Mouse (Mus musculus): Measurements from ENCODE around the gene Wfikkn1. TPM values are rescaled to one million over a fixed set of nuclear protein-coding genes. Genes with fewer than 3 reads are reported as not detected.

Gene Wfikkn1
- polyA plus RNA-seq, 1 experiment from 2014 or later = 0.36 TPM

DNA sequence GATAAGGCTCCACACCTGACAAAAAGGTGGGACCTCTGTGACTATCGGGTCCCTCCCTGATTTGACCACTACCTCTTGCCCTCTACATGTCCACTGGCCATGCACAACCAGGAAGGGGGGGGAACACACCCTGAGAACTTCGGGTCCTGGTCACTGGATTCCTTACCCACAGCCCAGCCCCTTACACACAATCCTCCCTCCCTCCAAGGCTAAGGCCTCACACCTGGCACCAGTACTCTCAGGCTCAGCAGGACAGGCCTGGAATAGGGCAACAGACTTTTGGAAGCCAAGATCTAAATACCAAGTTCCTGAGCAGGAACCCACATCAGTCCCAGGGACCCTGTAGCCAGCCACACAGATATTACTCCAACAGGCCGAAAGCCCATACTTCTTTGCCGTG, 41.8 kb downstream of the Wfikkn1 start:
- Histone ChIP-seq H3K4me2 (replicated peaks) (no peak overlapping the region), H3K4me3 (replicated peaks) (no peak overlapping the region), H3K36me3 (peaks cover 21% of the 10 kb centered on the region), H3K4me1 (replicated peaks) (peaks cover 63% of the 10 kb centered on the region), H3K9me3 (no peaks in the 10 kb centered on the region), H3K9ac (no peak overlapping the region), H3K27me3 (replicated peaks) (no peaks in the 10 kb centered on the region), H3K27ac (no peak overlapping the region)
- no peak for ATAC-seq
- 84% methylated on average over 4 of the region's 4 CpGs for WGBS

DNA sequence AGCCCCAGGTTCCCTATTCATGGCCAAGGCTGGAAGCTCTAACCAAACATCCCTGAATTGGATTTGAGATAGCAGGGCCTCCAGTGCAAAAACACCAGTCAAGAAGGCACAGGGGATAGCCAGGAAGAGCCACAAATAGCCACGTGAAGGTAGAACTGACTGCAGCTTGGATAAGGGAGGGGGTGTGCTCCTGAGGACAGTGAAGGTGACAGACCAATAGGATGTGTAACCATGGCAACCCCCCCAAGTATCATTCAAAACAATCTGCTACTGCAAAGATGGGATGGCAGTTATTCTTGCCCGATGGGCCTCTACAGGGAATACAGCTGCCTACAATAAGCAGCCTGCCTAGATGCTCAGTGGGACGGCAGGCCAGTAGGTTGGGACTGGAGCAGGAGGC, 43.1 kb downstream of the Wfikkn1 start:
- no peak overlapping the region for H3K9ac ChIP-seq
- peaks cover 21% of the 10 kb centered on the region for H3K36me3 ChIP-seq
- H3K27ac ChIP-seq = peak overlapping the region; percentile 22; the same call in 1 of the 2 replicates
- H3K27me3 ChIP-seq (replicated peaks) = no peaks in the 10 kb centered on the region
- no peak for ATAC-seq
- H3K4me1 ChIP-seq (replicated peaks) = peaks cover 52% of the 10 kb centered on the region
- H3K4me3 ChIP-seq (replicated peaks) = no peak overlapping the region
- peak overlapping the region; percentile 91 for H3K4me2 ChIP-seq (replicated peaks)
- H3K9me3 ChIP-seq = no peaks in the 10 kb centered on the region
- 50% methylated on average over 3 of the region's 3 CpGs for WGBS

DNA sequence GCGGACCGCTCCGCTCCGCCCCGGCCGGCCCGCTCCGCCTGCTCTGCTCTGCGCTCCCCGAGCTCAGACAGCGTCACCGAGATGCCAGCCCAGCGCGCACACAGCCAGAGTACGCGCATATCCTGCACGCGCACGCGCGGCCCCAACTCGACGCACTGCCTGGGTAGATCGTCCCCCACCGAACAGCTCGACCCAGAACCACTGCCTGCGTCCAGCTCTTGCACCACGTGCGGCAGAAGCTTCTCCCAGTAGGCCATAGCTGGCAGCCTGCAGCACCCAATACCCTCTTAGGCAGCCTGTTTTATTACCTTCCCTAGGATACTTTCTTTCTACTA, 43.6 kb downstream of the Wfikkn1 start, which contains the start of gene Rhbdl1:
Gene Rhbdl1, minus strand, starts transcription at position 220 of the 335 bp plus-strand sequence.
- peak within 1 kb of the TSS; percentile 34 for H3K4me3 ChIP-seq (replicated peaks)
- peak within 1 kb of the TSS; percentile 27; the same call in 1 of the 2 replicates for H3K27ac ChIP-seq
- H3K27me3 ChIP-seq (replicated peaks) = no peaks in the 10 kb centered on the region
- no peaks in the 10 kb centered on the region for H3K9me3 ChIP-seq
- 1% methylated on average over 29 of the region's 29 CpGs for WGBS
- peaks cover 50% of the 10 kb centered on the region for H3K4me1 ChIP-seq (replicated peaks)
- peak within 1 kb of the TSS; percentile 91 for H3K4me2 ChIP-seq (replicated peaks)
- peak within 1 kb of the TSS; percentile 50 for H3K9ac ChIP-seq
- H3K36me3 ChIP-seq = peaks cover 17% of the 10 kb centered on the region
- ATAC-seq = 0 out of 2 replicates have a peak, but pooled peaks have one; percentile 4

DNA sequence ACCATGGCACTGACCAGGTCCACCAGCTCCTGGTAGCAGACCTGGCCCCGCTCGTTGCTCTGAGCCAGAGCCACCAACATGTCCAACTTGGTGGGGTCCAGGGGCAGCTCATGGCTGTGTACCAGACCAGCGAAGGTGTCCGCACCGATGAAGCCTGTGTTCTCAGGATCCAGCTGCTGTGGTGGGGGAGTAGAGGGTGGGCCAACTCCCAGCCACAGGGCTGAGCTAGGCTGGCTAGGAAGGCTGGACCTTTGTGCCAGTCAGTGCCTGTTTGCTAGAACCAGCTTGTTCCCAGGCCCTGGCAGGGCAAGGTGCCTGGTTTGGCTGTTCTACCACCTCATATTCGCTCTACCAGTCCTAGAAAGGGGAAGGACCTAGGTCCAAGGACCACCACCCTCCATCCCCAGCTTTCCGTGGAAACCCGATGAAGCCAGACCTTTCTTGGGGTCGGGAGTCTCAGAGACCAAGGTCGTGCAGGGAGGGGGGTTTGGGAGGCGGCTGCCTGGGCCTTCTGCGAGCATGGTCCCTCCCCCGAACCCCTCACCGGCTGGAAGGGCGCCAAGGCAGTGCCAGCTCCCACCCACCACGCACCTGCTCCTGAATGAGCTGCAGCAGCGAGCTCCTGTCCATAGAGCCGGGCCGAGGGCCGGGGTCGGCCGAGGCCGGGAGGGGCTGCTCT, 44.1 kb downstream of the Wfikkn1 start:
- H3K27ac ChIP-seq = peak overlapping the region; percentile 27; the same call in 1 of the 2 replicates
- 23% methylated on average over 23 of the region's 23 CpGs for WGBS
- H3K4me1 ChIP-seq (replicated peaks) = peaks cover 55% of the 10 kb centered on the region
- no peaks in the 10 kb centered on the region for H3K9me3 ChIP-seq
- H3K9ac ChIP-seq = peak overlapping the region; percentile 50
- peak overlapping the region; percentile 34 for H3K4me3 ChIP-seq (replicated peaks)
- H3K27me3 ChIP-seq (replicated peaks) = no peaks in the 10 kb centered on the region
- peaks cover 14% of the 10 kb centered on the region for H3K36me3 ChIP-seq
- H3K4me2 ChIP-seq (replicated peaks) = peak overlapping the region; percentile 91
- no peak for ATAC-seq

DNA sequence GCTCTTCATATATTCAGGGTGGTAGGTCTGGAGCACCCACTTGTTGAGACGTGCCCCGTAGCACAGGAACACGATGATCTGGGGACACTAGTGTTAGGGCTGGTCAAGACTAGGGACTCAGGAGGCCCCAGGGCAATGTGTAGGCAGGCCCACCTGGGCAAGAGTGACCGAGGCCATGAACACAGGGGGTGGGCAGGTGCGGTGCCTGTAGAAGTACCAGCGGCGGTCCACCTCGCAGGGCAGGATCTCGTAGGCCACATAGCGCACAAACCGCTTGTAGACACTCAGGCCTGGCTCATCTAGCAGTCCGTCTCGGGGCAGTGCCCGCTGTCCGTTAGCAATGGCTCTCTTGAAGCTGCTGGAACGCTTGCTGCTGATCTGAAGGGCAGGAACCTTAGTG, 44.8 kb downstream of the Wfikkn1 start:
- no peak overlapping the region for H3K4me3 ChIP-seq (replicated peaks)
- H3K9ac ChIP-seq = 0 out of 2 replicates have a peak overlapping the region, but pooled peaks have one; percentile 50
- H3K4me2 ChIP-seq (replicated peaks) = peak overlapping the region; percentile 91; the same call in 1 of the 2 replicates
- 91% methylated on average over 16 of the region's 16 CpGs for WGBS
- no peaks in the 10 kb centered on the region for H3K9me3 ChIP-seq
- ATAC-seq = no peak
- peaks cover 17% of the 10 kb centered on the region for H3K36me3 ChIP-seq
- no peaks in the 10 kb centered on the region for H3K27me3 ChIP-seq (replicated peaks)
- H3K27ac ChIP-seq = no peak overlapping the region
- H3K4me1 ChIP-seq (replicated peaks) = peaks cover 62% of the 10 kb centered on the region

DNA sequence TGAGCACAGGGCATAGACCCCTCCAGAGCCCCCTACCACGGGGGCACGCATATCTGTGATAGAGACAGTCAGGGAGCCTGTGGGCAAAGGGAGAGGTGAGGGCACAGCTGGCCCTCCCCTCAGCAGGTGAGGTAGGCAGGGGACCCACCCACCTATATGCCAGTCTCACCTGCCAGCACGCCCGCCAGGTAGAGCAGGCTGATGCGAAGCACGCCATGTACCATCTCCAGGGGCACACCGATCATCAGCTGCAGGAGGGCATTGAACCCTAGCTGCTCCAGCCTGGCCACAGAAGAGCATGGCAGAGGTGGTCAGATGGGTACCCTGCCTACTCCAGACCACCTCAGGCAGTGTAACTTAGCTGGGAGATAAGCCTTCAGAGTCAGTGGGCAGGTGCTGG, 45.4 kb downstream of the Wfikkn1 start:
- H3K27me3 ChIP-seq (replicated peaks) = no peaks in the 10 kb centered on the region
- peak overlapping the region; percentile 85; the same call in 1 of the 2 replicates for H3K9ac ChIP-seq
- H3K4me2 ChIP-seq (replicated peaks) = peak overlapping the region; percentile 91
- no peak for ATAC-seq
- H3K36me3 ChIP-seq = peaks cover 21% of the 10 kb centered on the region
- H3K27ac ChIP-seq = no peak overlapping the region
- H3K4me3 ChIP-seq (replicated peaks) = peak overlapping the region; percentile 83; the same call in 1 of the 2 replicates
- no peaks in the 10 kb centered on the region for H3K9me3 ChIP-seq
- WGBS = 93% methylated on average over 7 of the region's 7 CpGs
- peaks cover 65% of the 10 kb centered on the region for H3K4me1 ChIP-seq (replicated peaks)

DNA sequence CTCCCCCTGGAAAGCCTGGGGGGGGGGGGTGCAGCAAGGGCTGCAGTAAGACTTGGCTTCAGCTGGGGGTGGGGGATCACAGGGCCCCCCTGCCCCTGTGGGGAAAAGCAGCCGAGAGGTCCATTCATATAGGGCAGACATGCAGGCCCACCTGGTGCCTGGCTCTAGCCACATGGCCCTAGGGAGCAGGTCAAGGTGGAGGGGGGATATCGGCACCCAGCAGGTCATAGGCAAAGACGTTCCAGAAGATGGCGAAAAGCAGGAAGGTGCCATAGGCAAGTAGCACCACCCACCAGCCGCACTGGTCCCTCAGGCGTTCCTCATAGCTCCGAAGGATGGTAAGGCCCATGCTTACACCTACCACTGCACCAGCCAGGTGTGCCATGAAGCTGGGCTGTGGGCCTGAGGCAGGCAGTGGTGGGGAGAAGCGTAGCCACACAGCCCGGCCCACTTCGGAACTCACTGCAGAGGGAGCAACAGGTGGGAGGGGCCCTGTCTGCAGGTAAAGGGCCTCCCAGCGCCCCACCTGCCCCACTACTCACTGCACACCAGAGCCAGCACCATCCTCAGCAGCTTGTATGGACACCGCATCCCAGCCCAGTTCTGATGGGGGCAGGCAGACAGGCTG, 45.9 kb downstream of the Wfikkn1 start:
- Histone ChIP-seq H3K9me3 (no peaks in the 10 kb centered on the region), H3K27ac (no peak overlapping the region; the same call in 1 of the 2 replicates), H3K36me3 (peaks cover 21% of the 10 kb centered on the region), H3K9ac (peak overlapping the region; percentile 85), H3K4me3 (replicated peaks) (peak overlapping the region; percentile 83), H3K4me2 (replicated peaks) (peak overlapping the region; percentile 91), H3K27me3 (replicated peaks) (no peaks in the 10 kb centered on the region), H3K4me1 (replicated peaks) (peaks cover 70% of the 10 kb centered on the region)
- ATAC-seq = no peak
- 77% methylated on average over 12 of the region's 12 CpGs for WGBS

DNA sequence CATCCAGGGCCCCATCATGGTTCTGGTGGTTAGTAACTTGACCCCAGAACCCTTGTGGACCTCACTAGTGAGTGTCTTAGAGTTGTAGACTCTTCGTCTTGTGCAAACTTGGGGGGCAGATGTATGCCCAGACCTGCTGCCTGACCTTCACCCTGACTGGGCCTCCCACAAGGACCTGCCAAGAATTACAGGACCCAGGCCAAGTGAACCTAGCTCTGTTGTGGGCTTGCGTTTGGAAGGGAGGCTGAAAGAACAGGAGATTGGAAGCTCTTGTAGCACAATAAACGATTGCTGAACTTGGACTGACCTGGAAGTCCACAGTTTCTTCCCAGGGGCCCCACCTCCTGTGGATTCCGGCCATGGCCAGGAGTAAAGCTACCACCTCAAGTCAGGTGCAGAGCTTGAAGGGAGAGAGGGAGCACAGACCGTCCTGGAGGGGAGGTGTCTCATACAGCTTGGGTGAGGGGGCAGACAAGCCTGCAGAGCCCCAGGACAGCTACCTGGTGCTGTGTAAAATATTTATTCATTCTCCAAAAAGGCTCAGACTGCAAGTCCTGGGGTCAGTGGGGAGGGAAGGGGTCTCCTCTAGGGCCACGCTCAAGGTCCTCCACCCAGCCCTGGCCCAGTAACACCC, 46.6 kb downstream of the Wfikkn1 start:
- Histone ChIP-seq H3K27ac (peak overlapping the region; percentile 98), H3K9ac (peak overlapping the region; percentile 85), H3K36me3 (peaks cover 16% of the 10 kb centered on the region), H3K4me1 (replicated peaks) (peaks cover 68% of the 10 kb centered on the region), H3K4me2 (replicated peaks) (peak overlapping the region; percentile 91), H3K9me3 (no peaks in the 10 kb centered on the region), H3K27me3 (replicated peaks) (no peaks in the 10 kb centered on the region), H3K4me3 (replicated peaks) (peak overlapping the region; percentile 83)
- 19% methylated on average over 6 of the region's 6 CpGs for WGBS
- no peak for ATAC-seq

DNA sequence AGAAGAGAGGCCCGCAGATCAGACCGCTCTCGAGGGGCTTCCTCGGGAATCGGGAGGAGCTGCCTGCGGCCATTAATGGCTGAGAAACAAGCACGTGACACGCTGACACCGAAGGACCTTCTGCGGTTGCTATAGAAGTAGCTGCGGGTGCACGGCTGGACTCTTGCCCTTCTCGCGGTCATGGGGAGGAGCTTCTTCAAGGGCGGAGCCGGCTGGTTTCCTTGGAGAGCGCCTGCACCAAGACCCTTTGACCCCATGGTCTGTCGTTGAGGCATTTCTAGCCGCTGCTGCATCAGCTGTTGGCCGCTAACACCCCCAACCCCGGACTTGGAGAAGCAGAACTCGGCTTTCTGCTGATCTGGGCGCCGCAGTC, 47.4 kb downstream of the Wfikkn1 start, which contains the start of gene Stub1:
Gene Stub1, minus strand, starts transcription at position 114 of the 373 bp plus-strand sequence.
- WGBS = under 1% methylated on average over 24 of the region's 24 CpGs

DNA sequence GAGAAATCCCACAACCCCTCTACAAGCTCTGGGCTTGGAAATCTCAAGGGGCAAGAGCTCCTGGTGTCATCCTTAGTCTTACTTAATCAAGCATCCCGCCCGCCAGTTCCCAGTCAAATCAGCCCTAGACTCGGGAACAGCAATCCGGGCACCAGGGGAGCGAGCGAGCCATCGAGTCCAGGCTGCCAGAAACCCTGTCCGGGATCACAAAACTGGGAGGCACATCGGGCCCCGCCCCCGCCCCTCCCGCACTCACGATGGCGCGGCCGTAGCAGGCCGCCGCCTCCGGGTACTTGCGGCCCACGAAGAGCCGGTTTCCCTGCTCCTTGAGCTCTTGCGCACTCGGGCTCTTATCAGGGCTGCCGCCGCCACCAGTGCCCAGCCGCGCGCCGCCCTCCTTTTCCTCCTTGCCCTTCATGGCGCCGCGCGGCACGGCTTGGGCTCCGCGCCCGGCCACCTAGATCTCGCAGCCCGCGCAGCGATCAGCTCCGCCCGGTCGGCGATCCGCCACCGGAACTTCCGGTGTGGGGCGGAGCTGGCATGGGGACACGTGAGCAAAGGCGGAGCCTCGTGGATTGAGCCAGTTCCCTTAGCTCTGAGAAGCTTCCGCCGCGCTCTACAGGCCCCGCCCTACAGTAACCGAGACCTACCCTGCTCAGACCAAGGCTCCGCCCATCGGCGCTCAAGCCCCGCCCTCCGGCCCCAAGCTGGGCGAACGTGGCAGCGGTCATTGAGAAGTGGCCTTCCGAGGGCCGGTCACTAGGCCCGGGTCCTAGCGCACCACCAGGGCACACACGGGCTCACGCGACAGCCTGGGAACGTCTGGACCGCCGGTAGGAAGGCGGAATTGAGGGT, 48.0 kb downstream of the Wfikkn1 start:
- H3K9me3 ChIP-seq = no peaks in the 10 kb centered on the region
- ATAC-seq = peak; percentile 92
- H3K27ac ChIP-seq = peak overlapping the region; percentile 98
- H3K9ac ChIP-seq = peak overlapping the region; percentile 85
- H3K4me3 ChIP-seq (replicated peaks) = peak overlapping the region; percentile 83
- peaks cover 14% of the 10 kb centered on the region for H3K36me3 ChIP-seq
- H3K27me3 ChIP-seq (replicated peaks) = no peaks in the 10 kb centered on the region
- H3K4me1 ChIP-seq (replicated peaks) = peaks cover 70% of the 10 kb centered on the region
- WGBS = under 1% methylated on average over 76 of the region's 77 CpGs
- peak overlapping the region; percentile 91 for H3K4me2 ChIP-seq (replicated peaks)

More for the DNA sequence above, 47.4 kb downstream of the Wfikkn1 start, which contains the start of gene Stub1:
- H3K4me1 ChIP-seq (replicated peaks) = peaks cover 70% of the 10 kb centered on the region
- H3K4me2 ChIP-seq (replicated peaks) = peak within 1 kb of the TSS; percentile 91
- H3K27me3 ChIP-seq (replicated peaks) = no peaks in the 10 kb centered on the region
- peaks cover 14% of the 10 kb centered on the region for H3K36me3 ChIP-seq
- H3K9me3 ChIP-seq = no peaks in the 10 kb centered on the region
- H3K9ac ChIP-seq = peak within 1 kb of the TSS; percentile 85
- peak within 1 kb of the TSS; percentile 98 for H3K27ac ChIP-seq
- H3K4me3 ChIP-seq (replicated peaks) = peak within 1 kb of the TSS; percentile 83
- peak; percentile 82 for ATAC-seq

DNA sequence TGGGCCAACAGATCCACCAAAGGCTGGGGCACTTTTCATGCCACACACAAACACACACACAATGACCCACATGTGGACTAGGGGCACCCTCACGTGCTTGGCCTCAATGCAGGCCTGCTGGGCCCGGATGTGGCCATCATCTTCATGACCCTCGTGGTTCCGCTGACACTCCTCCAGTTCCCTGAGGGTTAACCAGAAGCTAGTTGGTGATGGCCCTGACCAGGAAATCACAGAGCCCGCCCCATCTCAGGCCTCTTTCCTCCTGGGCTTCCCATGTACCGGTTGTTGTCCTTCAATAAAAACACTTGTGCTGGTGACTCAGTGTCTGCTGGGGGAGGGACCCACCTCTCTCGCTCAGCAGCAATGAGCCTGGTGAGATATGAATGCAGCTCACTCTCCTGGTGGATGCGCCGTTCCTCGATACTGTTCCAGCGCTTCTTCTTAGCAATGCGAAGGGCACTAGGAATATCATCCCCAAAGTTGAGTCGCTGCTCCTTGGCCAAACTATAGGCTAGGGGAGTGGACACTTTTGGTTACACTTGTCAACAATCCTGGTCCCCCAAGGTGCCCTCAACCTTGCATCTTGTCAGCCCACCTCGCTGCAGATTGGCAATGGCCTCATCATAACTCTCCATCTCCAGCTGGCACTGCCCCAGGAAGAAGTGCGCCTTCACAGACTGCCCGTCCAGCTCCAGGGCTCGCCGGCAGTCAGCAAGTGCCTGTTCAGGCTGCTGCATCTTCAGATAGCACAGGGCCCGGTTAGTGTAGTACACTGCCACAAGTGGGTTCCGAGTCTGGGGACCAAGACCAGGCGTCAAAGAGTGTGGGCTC, 49.0 kb downstream of the Wfikkn1 start:
- WGBS = 47% methylated on average over 21 of the region's 21 CpGs
- ATAC-seq = no peak
- Histone ChIP-seq H3K4me3 (replicated peaks) (peak overlapping the region; percentile 83), H3K9ac (peak overlapping the region; percentile 85), H3K9me3 (no peaks in the 10 kb centered on the region), H3K27ac (peak overlapping the region; percentile 98), H3K27me3 (replicated peaks) (no peaks in the 10 kb centered on the region), H3K4me1 (replicated peaks) (peaks cover 61% of the 10 kb centered on the region), H3K4me2 (replicated peaks) (peak overlapping the region; percentile 91), H3K36me3 (peaks cover 14% of the 10 kb centered on the region)
